Mouse (Mus musculus): ENCODE data around the gene Sesn2. TPM values are rescaled to one million over a fixed set of nuclear protein-coding genes. Genes with fewer than 3 reads are reported as not detected.

Sesn2 gene
- total RNA-seq, 2 experiments from 2014 or later: 1.5 to 2.1 TPM

- no peak for TF ChIP-seq CTCF (IDR thresholded peaks at IDR 0.05)
- intact Hi-C loops (cut with DNase I): loop anchor here (10.0 kb wide), 1 partner anchor 237 kb away; the partner anchor contains the start of gene Taf12
- no peak overlapping the region for H3K27ac ChIP-seq
- no peak overlapping the region for H3K4me3 ChIP-seq
- DNase-seq: no peak
These were observed 1.8 kb upstream of the Sesn2 start for GRCm38 (mm10) chr4:132512080-132512479.

- no peak for TF ChIP-seq CTCF (IDR thresholded peaks at IDR 0.05)
- Histone ChIP-seq H3K27ac (peak overlapping the region; percentile 91), H3K4me3 (peak overlapping the region; percentile 98)
- peak; percentile 78 for DNase-seq
- intact Hi-C loops (cut with DNase I): loop anchor here (2.0 to 10.0 kb wide), 2 partner anchors 87 to 235 kb away; partner anchors contain the start of genes Phactr4 and Taf12
These were observed 542 bp downstream of the Sesn2 start for GRCm38 (mm10) chr4:132509621-132510296.

GRCm38 (mm10) chr4:132507210-132507609, 3.1 kb downstream of the Sesn2 start:
- Histone ChIP-seq H3K4me3 (no peak overlapping the region), H3K27ac (no peak overlapping the region)
- intact Hi-C loops (cut with DNase I): no loop called here

GRCm38 (mm10) chr4:132506250-132506649, 4.1 kb downstream of the Sesn2 start:
- H3K4me3 ChIP-seq: no peak overlapping the region
- no peak for DNase-seq
- intact Hi-C loops (cut with DNase I): no loop called here
- no peak for TF ChIP-seq CTCF (IDR thresholded peaks at IDR 0.05)
- no peak overlapping the region for H3K27ac ChIP-seq

More at GRCm38 (mm10) chr4:132507210-132507609, 3.1 kb downstream of the Sesn2 start:
- no peak for TF ChIP-seq CTCF (IDR thresholded peaks at IDR 0.05)
- no peak for DNase-seq

- TF ChIP-seq CTCF (IDR thresholded peaks at IDR 0.05): no peak
- Histone ChIP-seq H3K27ac (no peak overlapping the region), H3K4me3 (no peak overlapping the region)
- intact Hi-C loops (cut with DNase I): no loop called here
- no peak for DNase-seq
These were observed 4.5 kb downstream of the Sesn2 start for GRCm38 (mm10) chr4:132505800-132506199.

GRCm38 (mm10) chr4:132505034-132505738, 5.1 kb downstream of the Sesn2 start:
- no peak for TF ChIP-seq CTCF (IDR thresholded peaks at IDR 0.05)
- H3K4me3 ChIP-seq: no peak overlapping the region
- H3K27ac ChIP-seq: no peak overlapping the region
- intact Hi-C loops (cut with DNase I): no loop called here
- no peak for DNase-seq

GRCm38 (mm10) chr4:132503344-132503743, 7.0 kb downstream of the Sesn2 start:
- no peak overlapping the region for H3K27ac ChIP-seq
- no peak overlapping the region for H3K4me3 ChIP-seq
- intact Hi-C loops (cut with DNase I): no loop called here
- DNase-seq: no peak
- TF ChIP-seq CTCF (IDR thresholded peaks at IDR 0.05): no peak

- no peak for TF ChIP-seq CTCF (IDR thresholded peaks at IDR 0.05)
- intact Hi-C loops (cut with DNase I): no loop called here
- DNase-seq: no peak
- Histone ChIP-seq H3K4me3 (no peak overlapping the region), H3K27ac (no peak overlapping the region)
These were observed 8.7 kb downstream of the Sesn2 start for GRCm38 (mm10) chr4:132501639-132502038.

GRCm38 (mm10) chr4:132494271-132494918, 15.9 kb downstream of the Sesn2 start:
- intact Hi-C loops (cut with DNase I): no loop called here
- Histone ChIP-seq H3K27ac (no peak overlapping the region), H3K4me3 (no peak overlapping the region)
- DNase-seq: no peak
- no peak for TF ChIP-seq CTCF (IDR thresholded peaks at IDR 0.05)

- TF ChIP-seq CTCF (IDR thresholded peaks at IDR 0.05): no peak
- peak overlapping the region; percentile 58 for H3K27ac ChIP-seq
- DNase-seq: peak; percentile 60
- H3K4me3 ChIP-seq: no peak overlapping the region
- intact Hi-C loops (cut with DNase I): no loop called here
These were observed 17.9 kb downstream of the Sesn2 start for GRCm38 (mm10) chr4:132492178-132493060.

GRCm38 (mm10) chr4:132491748-132492147, 18.6 kb downstream of the Sesn2 start:
- no peak for TF ChIP-seq CTCF (IDR thresholded peaks at IDR 0.05)
- peak overlapping the region; percentile 58 for H3K27ac ChIP-seq
- intact Hi-C loops (cut with DNase I): no loop called here
- H3K4me3 ChIP-seq: no peak overlapping the region
- no peak for DNase-seq

GRCm38 (mm10) chr4:132491057-132491456, 19.2 kb downstream of the Sesn2 start:
- no peak for DNase-seq
- TF ChIP-seq CTCF (IDR thresholded peaks at IDR 0.05): no peak
- intact Hi-C loops (cut with DNase I): no loop called here
- Histone ChIP-seq H3K27ac (no peak overlapping the region), H3K4me3 (no peak overlapping the region)
